ENCODE assay signal across 15 mouse cellular contexts in genomic region chr15:93479445-93479844, GRCm38 (mm10).
DNase-seq lines count a peak whose midpoint lies in the region; ATAC-seq and TF ChIP-seq lines count a peak whose summit lies in the region.
"Had no signal": no experiment of that assay in that cellular context is flagged by ENCODE, and none has a peak within 500 bp of the region (broad histone marks: within the 10 kb centered on the region; RNA-seq: fewer than 3 reads in every experiment).

No protein-coding gene starts in this region.

- H3K4me2 ChIP-seq in hindbrain, embryonic 13.5 days = no peak overlapping the region
- H3K4me2 ChIP-seq: heart, embryonic 15.5 days; liver, embryonic 11.5 days; midbrain, embryonic 12.5 days; stomach, embryonic 15.5 days had no signal

- no peak overlapping the region for H3K9ac ChIP-seq in hindbrain, embryonic 13.5 days
- H3K9ac ChIP-seq: heart, embryonic 15.5 days; midbrain, embryonic 12.5 days; stomach, embryonic 15.5 days had no signal

- no peak for DNase-seq in hindbrain, embryonic 10.5 days (ENCODE audit: low spot score)
- DNase-seq in right cerebral cortex, adult 18-20 months = peak; percentile 55
- DNase-seq in right cerebral cortex, postnatal 36 days (ENCODE audit: low spot score in 2 of 2) = no peak
- DNase-seq in layer of hippocampus, adult 2 months (ENCODE audit: low spot score in 2 of 2) = peak in 1 of 2 experiments; percentile 68
- DNase-seq in telencephalon, adult 2 months (ENCODE audit: low read depth, low spot score) = peak; percentile 76
- no peak for DNase-seq in gastrocnemius, postnatal 14 days
- no peak for DNase-seq in urinary bladder, postnatal 4 days (ENCODE audit: low spot score in 2 of 2)
- DNase-seq: adrenal gland, adult 2 months; cerebellum, adult 11 months; thymus, postnatal 36 days had no signal

- H3K27ac ChIP-seq in hindbrain, embryonic 13.5 days = peak overlapping the region; percentile 35; the same call in 1 of the 2 replicates
- no peak overlapping the region for H3K27ac ChIP-seq in hindbrain, embryonic 10.5 days
- H3K27ac ChIP-seq in layer of hippocampus, adult 2 months = peak overlapping the region; percentile 44
- H3K27ac ChIP-seq: heart, embryonic 15.5 days; midbrain, embryonic 12.5 days; stomach, embryonic 15.5 days had no signal

- H3K27me3 ChIP-seq in hindbrain, embryonic 13.5 days = no peaks in the 10 kb centered on the region
- no peaks in the 10 kb centered on the region for H3K27me3 ChIP-seq in hindbrain, embryonic 10.5 days (ENCODE audit: insufficient read depth, poor library complexity, severe bottlenecking)
- H3K27me3 ChIP-seq: heart, embryonic 15.5 days; midbrain, embryonic 12.5 days; stomach, embryonic 15.5 days had no signal

- H3K9me3 ChIP-seq in hindbrain, embryonic 13.5 days = no peaks in the 10 kb centered on the region
- H3K9me3 ChIP-seq in hindbrain, embryonic 10.5 days = no peaks in the 10 kb centered on the region
- H3K9me3 ChIP-seq: heart, embryonic 15.5 days; midbrain, embryonic 12.5 days; stomach, embryonic 15.5 days had no signal

- no peak for TF ChIP-seq CTCF in layer of hippocampus, adult 2 months (conservative IDR thresholded peaks at IDR 0.05)

- no peak overlapping the region for H3K4me3 ChIP-seq in hindbrain, embryonic 13.5 days
- no peak overlapping the region for H3K4me3 ChIP-seq in hindbrain, embryonic 10.5 days
- H3K4me3 ChIP-seq in layer of hippocampus, adult 2 months = no peak overlapping the region
- H3K4me3 ChIP-seq: heart, embryonic 15.5 days; midbrain, embryonic 12.5 days; stomach, embryonic 15.5 days had no signal

- WGBS in hindbrain, embryonic 13.5 days = 36% methylated on average over 4 of the region's 4 CpGs
- WGBS in hindbrain, embryonic 10.5 days = 82% methylated on average over 4 of the region's 4 CpGs

- ATAC-seq in hindbrain, embryonic 13.5 days (ENCODE audit: low FRiP score) = no peak

- H3K4me1 ChIP-seq in hindbrain, embryonic 13.5 days (replicated peaks) = peaks cover 2% of the 10 kb centered on the region; the same call in 1 of the 2 replicates
- H3K4me1 ChIP-seq in hindbrain, embryonic 10.5 days (replicated peaks) = no peaks in the 10 kb centered on the region
- H3K4me1 ChIP-seq: stomach, embryonic 15.5 days had no signal

- intact Hi-C loops in gastrocnemius, postnatal 14 days (cut with DNase I; ENCODE audit: low total_unique reads) = no loop called here

- H3K36me3 ChIP-seq in hindbrain, embryonic 13.5 days = no peaks in the 10 kb centered on the region
- peaks cover 4% of the 10 kb centered on the region; the same call in 1 of the 2 replicates for H3K36me3 ChIP-seq in hindbrain, embryonic 10.5 days
- H3K36me3 ChIP-seq: heart, embryonic 15.5 days; midbrain, embryonic 12.5 days; stomach, embryonic 15.5 days had no signal

Comparison
In these comparisons a context has a peak if more than half of its experiments do, and no peak if none do; other contexts are left out.
1. DNase-seq: peak in right cerebral cortex, adult 18-20 months (single experiment) and telencephalon, adult 2 months (single experiment); none in hindbrain, embryonic 10.5 days (single experiment), right cerebral cortex, postnatal 36 days (0 of 2), gastrocnemius, postnatal 14 days (single experiment) and urinary bladder, postnatal 4 days (0 of 2).